Mouse (Mus musculus): ENCODE measurements at regions not wholly inside any gene's neighbourhood (a gene's known extent, or its start where the extent isn't known, plus 50 kb on each side); places are given as distances from the start of the nearest gene placed in this dataset.

GRCm38 (mm10) chr3:61161384-61161783 lies 158.8 kb downstream of the P2ry1 start:
- Histone ChIP-seq H3K27ac (ENCODE audit: insufficient read depth, low read length) (no peak overlapping the region), H3K4me1 (ENCODE audit: control insufficient read depth, insufficient read depth, insufficient read length) (no peaks in the 10 kb centered on the region), H3K27me3 (ENCODE audit: control insufficient read depth, insufficient read depth, low read length) (no peaks in the 10 kb centered on the region), H3K36me3 (ENCODE audit: control insufficient read depth, insufficient read depth, low read length) (no peaks in the 10 kb centered on the region), H3K4me3 (ENCODE audit: extremely low read depth, insufficient read depth, insufficient read length) (no peak overlapping the region)
- TF ChIP-seq POLR2A (IDR thresholded peaks at IDR 0.05; ENCODE audit: low read depth, low read length) = no peak
- no peak for TF ChIP-seq CTCF (IDR thresholded peaks at IDR 0.05; ENCODE audit: extremely low read depth, insufficient read depth, insufficient read length, insufficient replicate concordance)
- no peak for DNase-seq (ENCODE audit: low read depth in 1 of 2, low spot score in 2 of 2)

DNA sequence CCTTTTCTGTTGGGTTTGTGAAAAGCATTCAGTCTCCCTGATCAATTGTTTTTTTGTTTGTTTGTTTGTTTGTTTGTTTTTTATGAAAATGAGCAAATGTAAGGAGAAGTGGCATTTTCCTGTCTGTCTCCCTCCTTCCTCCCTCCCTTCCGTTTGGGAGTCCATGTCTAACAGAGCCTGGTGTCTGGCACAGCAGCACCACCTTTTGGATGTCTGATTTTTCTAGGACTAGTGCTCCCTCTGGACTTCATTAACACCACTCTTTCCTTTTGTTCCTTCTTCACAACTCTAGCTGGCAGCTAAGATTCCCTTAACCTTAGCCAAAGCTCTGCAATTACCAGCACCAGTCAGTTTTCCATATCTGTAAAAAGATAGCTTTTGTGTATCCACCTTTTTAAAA lies 175.6 kb upstream of the Rap2b start:
- Histone ChIP-seq H3K4me1 (ENCODE audit: control insufficient read depth, insufficient read depth, insufficient read length) (no peaks in the 10 kb centered on the region), H3K36me3 (ENCODE audit: control insufficient read depth, insufficient read depth, low read length) (no peaks in the 10 kb centered on the region), H3K4me3 (ENCODE audit: extremely low read depth, insufficient read depth, insufficient read length) (no peak overlapping the region), H3K27ac (ENCODE audit: insufficient read depth, low read length) (no peak overlapping the region), H3K27me3 (ENCODE audit: control insufficient read depth, insufficient read depth, low read length) (no peaks in the 10 kb centered on the region)
- TF ChIP-seq CTCF (IDR thresholded peaks at IDR 0.05; ENCODE audit: extremely low read depth, insufficient read depth, insufficient read length, insufficient replicate concordance) (no peak), POLR2A (IDR thresholded peaks at IDR 0.05; ENCODE audit: low read depth, low read length) (no peak)
- 43% methylated on average over 1 of the region's 1 CpGs for WGBS
- no peak for DNase-seq (ENCODE audit: low read depth in 1 of 2, low spot score in 2 of 2)

- no peak overlapping the region for H3K4me3 ChIP-seq (ENCODE audit: extremely low read depth, insufficient read depth, insufficient read length)
- no peaks in the 10 kb centered on the region for H3K27me3 ChIP-seq (ENCODE audit: control insufficient read depth, insufficient read depth, low read length)
- no peaks in the 10 kb centered on the region for H3K36me3 ChIP-seq (ENCODE audit: control insufficient read depth, insufficient read depth, low read length)
- H3K4me1 ChIP-seq (ENCODE audit: control insufficient read depth, insufficient read depth, insufficient read length) = no peaks in the 10 kb centered on the region
- TF ChIP-seq POLR2A (IDR thresholded peaks at IDR 0.05; ENCODE audit: low read depth, low read length) = no peak
- TF ChIP-seq CTCF (IDR thresholded peaks at IDR 0.05; ENCODE audit: extremely low read depth, insufficient read depth, insufficient read length, insufficient replicate concordance) = no peak
- no peak for DNase-seq (ENCODE audit: low read depth in 1 of 2, low spot score in 2 of 2)
- H3K27ac ChIP-seq (ENCODE audit: insufficient read depth, low read length) = no peak overlapping the region
Measured at GRCm38 (mm10) chr3:61188662-61189061, 172.8 kb upstream of the Rap2b start.

DNA sequence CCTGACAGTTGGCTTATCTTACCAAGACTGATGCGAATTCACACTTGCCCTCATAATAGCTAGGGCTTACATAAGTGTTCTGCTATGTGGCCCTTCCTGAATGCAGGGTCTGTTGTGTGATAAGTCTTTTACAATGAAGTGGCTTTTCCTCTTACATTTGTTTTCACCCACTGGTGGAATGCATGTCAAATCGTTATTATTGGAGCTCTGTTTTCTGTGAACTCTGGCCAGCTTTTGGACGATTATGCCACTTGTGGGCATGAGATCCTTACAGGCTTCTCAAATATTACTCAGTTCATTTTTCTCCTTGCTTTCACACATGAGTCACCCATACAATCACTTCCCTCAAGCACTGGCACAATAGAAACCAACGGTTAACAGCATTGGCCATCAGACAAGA lies 144.9 kb upstream of the Rap2b start:
- Histone ChIP-seq H3K4me1 (ENCODE audit: control insufficient read depth, insufficient read depth, insufficient read length) (no peaks in the 10 kb centered on the region), H3K36me3 (ENCODE audit: control insufficient read depth, insufficient read depth, low read length) (no peaks in the 10 kb centered on the region), H3K27me3 (ENCODE audit: control insufficient read depth, insufficient read depth, low read length) (no peaks in the 10 kb centered on the region), H3K4me3 (ENCODE audit: extremely low read depth, insufficient read depth, insufficient read length) (no peak overlapping the region), H3K27ac (ENCODE audit: insufficient read depth, low read length) (no peak overlapping the region)
- no peak for DNase-seq (ENCODE audit: low read depth in 1 of 2, low spot score in 2 of 2)
- 44% methylated on average over 4 of the region's 4 CpGs for WGBS
- TF ChIP-seq CTCF (IDR thresholded peaks at IDR 0.05; ENCODE audit: extremely low read depth, insufficient read depth, insufficient read length, insufficient replicate concordance) = no peak
- no peak for TF ChIP-seq POLR2A (IDR thresholded peaks at IDR 0.05; ENCODE audit: low read depth, low read length)

GRCm38 (mm10) chr3:61224505-61224904 lies 136.9 kb upstream of the Rap2b start:
- Histone ChIP-seq H3K4me1 (ENCODE audit: control insufficient read depth, insufficient read depth, insufficient read length) (no peaks in the 10 kb centered on the region), H3K27ac (ENCODE audit: insufficient read depth, low read length) (no peak overlapping the region), H3K4me3 (ENCODE audit: extremely low read depth, insufficient read depth, insufficient read length) (no peak overlapping the region), H3K27me3 (ENCODE audit: control insufficient read depth, insufficient read depth, low read length) (no peaks in the 10 kb centered on the region), H3K36me3 (ENCODE audit: control insufficient read depth, insufficient read depth, low read length) (no peaks in the 10 kb centered on the region)
- TF ChIP-seq CTCF (IDR thresholded peaks at IDR 0.05; ENCODE audit: extremely low read depth, insufficient read depth, insufficient read length, insufficient replicate concordance) (no peak), POLR2A (IDR thresholded peaks at IDR 0.05; ENCODE audit: low read depth, low read length) (no peak)
- no peak for DNase-seq (ENCODE audit: low read depth in 1 of 2, low spot score in 2 of 2)

DNA sequence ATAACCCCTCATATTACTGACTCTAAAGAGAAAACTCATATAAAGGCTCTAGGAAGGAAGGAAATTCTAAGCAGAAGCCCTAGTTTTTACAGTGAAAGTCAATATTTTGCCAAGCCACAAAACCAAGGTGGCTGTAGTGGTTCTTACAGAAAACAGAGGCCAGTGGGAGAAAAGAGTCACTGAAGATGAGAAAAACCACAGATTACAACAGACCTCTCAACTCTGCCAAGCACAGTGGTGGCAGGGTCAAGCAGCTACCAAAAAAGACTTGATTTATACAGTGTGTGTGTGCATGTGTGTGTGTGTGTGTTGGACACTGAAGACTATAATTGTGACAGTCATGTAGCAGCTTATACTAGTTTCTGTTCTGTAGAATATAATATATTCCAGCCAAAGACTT lies 136.4 kb upstream of the Rap2b start:
- H3K36me3 ChIP-seq (ENCODE audit: control insufficient read depth, insufficient read depth, low read length) = no peaks in the 10 kb centered on the region
- H3K4me3 ChIP-seq (ENCODE audit: extremely low read depth, insufficient read depth, insufficient read length) = no peak overlapping the region
- no peak for TF ChIP-seq POLR2A (IDR thresholded peaks at IDR 0.05; ENCODE audit: low read depth, low read length)
- TF ChIP-seq CTCF (IDR thresholded peaks at IDR 0.05; ENCODE audit: extremely low read depth, insufficient read depth, insufficient read length, insufficient replicate concordance) = no peak
- DNase-seq (ENCODE audit: low read depth in 1 of 2, low spot score in 2 of 2) = no peak
- no peak overlapping the region for H3K27ac ChIP-seq (ENCODE audit: insufficient read depth, low read length)
- H3K27me3 ChIP-seq (ENCODE audit: control insufficient read depth, insufficient read depth, low read length) = no peaks in the 10 kb centered on the region
- no peaks in the 10 kb centered on the region for H3K4me1 ChIP-seq (ENCODE audit: control insufficient read depth, insufficient read depth, insufficient read length)

DNA sequence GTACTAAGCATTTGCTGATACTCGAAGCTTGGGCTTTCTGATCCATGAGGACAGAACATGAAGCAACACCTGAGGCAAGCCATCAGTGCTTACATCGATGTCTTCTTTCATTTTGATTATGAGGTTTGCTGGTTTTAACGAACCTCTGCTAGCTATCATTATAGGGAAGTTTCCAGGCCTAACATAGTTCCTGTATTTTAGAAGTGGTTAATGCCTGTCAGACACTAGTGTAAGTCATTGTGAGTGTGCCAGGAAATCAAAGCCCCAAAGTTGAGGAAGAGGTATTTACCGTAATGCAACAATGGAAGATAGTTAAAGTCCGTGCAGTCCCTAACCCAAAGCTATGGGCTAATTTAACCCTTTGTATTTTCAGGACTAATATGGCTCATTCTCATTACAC lies 120.1 kb upstream of the Rap2b start:
- TF ChIP-seq CTCF (IDR thresholded peaks at IDR 0.05; ENCODE audit: extremely low read depth, insufficient read depth, insufficient read length, insufficient replicate concordance) (no peak), POLR2A (IDR thresholded peaks at IDR 0.05; ENCODE audit: low read depth, low read length) (no peak)
- 10% methylated on average over 5 of the region's 5 CpGs for WGBS
- no peak overlapping the region for H3K27ac ChIP-seq (ENCODE audit: insufficient read depth, low read length)
- no peaks in the 10 kb centered on the region for H3K36me3 ChIP-seq (ENCODE audit: control insufficient read depth, insufficient read depth, low read length)
- H3K4me3 ChIP-seq (ENCODE audit: extremely low read depth, insufficient read depth, insufficient read length) = no peak overlapping the region
- no peak for DNase-seq (ENCODE audit: low read depth in 1 of 2, low spot score in 2 of 2)
- H3K4me1 ChIP-seq (ENCODE audit: control insufficient read depth, insufficient read depth, insufficient read length) = no peaks in the 10 kb centered on the region
- no peaks in the 10 kb centered on the region for H3K27me3 ChIP-seq (ENCODE audit: control insufficient read depth, insufficient read depth, low read length)
